Mouse (Mus musculus) embryo, embryonic 11.5 days (tissue): Measurements from ENCODE around the gene Ddx24.
"Not testable (repeated sequence)": the region's sequence is repeated elsewhere in the genome, so short reads cannot be mapped to it uniquely, and the experiment has no call there.

ENCODE experiments used
- DNase-seq: peaks from one replicate; pipeline ENCODE4 v3.0.0-alpha.2; 2012; ENCODE audit warnings: low read depth, low spot score

The Ddx24 gene

GRCm38 (mm10) chr12:103425729-103426470 is at the start of gene Ddx24:
Ddx24 (minus strand) TSS chr12:103425830.
- peak; percentile 92 for DNase-seq

GRCm38 (mm10) chr12:103474481-103474880 is 48.9 kb upstream of the Ddx24 start:
- DNase-seq = no peak

- no peak for DNase-seq
These were observed 31.5 kb upstream of the Ddx24 start, which contains the start of gene Ifi27l2b for GRCm38 (mm10) chr12:103457140-103457539. Ifi27l2b (minus strand) TSS chr12:103457223.

DNA sequence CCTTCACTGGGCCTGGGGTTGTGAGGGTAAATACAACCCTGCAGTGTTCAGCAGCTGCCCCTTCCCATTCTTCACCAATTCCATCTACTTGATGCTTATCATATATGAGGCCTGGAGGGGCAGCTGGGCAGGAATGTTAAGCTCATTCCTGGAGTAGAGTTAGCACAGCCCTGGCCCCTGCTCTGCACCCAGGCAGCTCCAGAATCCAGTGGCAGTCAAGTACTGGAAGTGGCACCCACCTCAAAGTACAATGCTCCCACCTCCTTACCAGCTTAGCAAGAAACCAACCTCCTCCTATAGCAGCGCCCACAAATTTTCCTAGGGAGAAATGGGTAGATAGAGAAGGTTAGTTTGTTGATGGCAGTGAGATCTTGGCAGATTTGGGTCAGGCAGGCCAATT is 31.1 kb upstream of the Ddx24 start:
- DNase-seq = not testable (repeated sequence)

DNA sequence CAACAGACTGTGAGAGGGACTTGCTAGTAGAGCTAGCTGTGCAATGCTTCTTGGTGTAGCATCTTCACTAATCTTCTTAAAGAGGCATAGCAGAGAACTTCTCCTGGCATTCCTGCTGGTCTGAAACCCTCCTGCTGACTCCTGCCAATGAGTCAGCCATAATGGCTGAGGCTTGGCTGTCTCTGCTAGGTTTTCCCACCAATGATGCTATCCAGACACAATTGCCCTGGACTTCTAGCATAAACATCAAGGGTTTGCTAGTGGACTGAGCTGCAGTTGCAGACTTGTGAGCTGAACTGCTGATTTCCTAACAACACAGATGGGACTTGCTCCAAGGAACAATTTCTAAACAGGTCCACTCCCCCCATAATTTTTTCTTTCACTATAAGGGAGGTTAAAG is 27.7 kb upstream of the Ddx24 start:
- no peak for DNase-seq

- no peak for DNase-seq
These were observed 19.4 kb upstream of the Ddx24 start for GRCm38 (mm10) chr12:103445060-103445459.

DNA sequence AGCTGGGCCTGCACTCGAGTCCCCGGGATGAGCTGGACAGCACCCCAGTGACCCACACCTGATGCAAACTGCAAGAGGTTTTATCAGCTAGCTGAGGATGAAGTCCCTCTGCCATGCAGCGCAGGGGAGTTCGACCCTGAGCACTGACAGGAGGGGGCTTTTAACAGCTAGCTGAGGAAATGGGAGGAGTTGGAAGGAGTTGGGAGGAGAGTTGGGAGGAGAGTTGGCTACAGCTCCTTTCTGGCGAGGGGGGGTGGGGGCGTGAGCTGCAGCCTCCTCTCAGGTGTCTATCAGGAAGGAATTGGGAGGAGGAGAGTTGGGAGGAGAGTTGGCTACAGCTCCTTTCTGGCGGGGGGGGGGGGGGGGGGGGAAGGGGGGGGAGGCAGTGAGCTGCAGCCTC is 18.6 kb upstream of the Ddx24 start:
- DNase-seq = not testable (repeated sequence)

GRCm38 (mm10) chr12:103443524-103443923 is 17.9 kb upstream of the Ddx24 start, which contains the start of gene Ifi27l2a:
Ifi27l2a (minus strand) TSS chr12:103443680.
- DNase-seq = no peak

GRCm38 (mm10) chr12:103437601-103438000 is 12.0 kb upstream of the Ddx24 start:
- no peak for DNase-seq

GRCm38 (mm10) chr12:103434861-103435260 is 9.2 kb upstream of the Ddx24 start:
- no peak for DNase-seq

DNA sequence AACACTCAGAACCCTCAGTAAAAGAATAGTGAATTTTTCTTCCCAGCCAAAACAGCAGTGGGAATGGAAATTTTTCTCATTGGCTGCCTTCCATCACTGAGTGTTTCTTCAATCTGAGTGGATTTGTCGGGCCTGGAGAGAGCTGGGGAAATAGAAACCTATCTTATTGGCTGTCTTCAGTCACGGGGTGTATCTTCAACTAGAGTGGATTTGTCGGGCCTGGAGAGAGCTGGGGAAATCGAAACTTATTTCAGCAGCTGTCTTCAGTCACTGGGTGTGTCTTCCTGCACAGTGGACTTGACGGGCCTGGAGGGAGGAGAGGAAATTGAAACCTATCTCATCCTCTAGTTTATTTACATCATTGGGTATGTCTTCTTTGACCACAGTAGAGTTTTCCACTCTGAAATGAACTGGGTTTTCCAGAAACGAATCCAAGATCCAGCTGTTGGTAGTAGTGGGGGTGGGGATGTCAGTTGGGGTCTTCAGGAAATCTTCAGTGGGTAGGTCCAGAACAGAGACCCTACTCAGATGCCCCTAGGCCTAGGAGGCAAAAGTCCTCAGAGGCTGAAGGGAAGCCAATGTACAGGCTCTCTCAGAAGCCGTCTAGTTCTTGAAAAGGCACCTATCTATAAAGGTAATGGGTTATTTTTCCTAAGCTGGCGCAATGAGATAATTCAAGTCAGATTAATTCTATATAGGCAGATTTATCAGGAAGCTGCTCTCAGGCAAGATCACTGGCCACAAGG is 8.5 kb upstream of the Ddx24 start, which contains the start of gene Ifi27:
TSS of gene Ifi27 (plus strand) at position 226 of the 746 bp plus-strand sequence.
- no peak for DNase-seq

GRCm38 (mm10) chr12:103433430-103433829 is 7.8 kb upstream of the Ddx24 start:
- DNase-seq = no peak

- DNase-seq = no peak
These were observed 1.1 kb upstream of the Ddx24 start for GRCm38 (mm10) chr12:103426710-103427109.

GRCm38 (mm10) chr12:103425016-103425728 is 458 bp downstream of the Ddx24 start:
- DNase-seq = no peak

- DNase-seq = no peak
These were observed 17.5 kb downstream of the Ddx24 start for GRCm38 (mm10) chr12:103408144-103408543.

DNA sequence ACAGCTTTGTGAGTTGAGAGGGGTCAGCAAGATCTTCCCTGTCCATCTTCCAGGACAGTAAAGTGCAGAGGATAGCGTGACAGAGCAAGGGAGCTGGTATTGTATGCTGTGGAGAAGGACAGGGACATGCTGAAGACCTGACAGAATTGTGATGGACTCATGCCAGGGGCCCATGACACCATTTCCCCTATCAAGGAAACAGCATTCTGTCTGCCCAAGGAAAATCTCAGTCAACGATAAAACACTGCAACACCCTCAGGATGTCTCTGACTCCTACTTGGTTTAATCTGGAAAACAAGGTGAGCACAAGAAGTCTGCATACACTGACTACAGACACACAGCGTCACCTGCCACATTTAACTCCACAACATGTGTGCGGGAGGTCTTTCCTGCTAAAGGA is 17.9 kb downstream of the Ddx24 start, which contains the start of gene 9330161L09Rik:
TSS of gene 9330161L09Rik (minus strand) at position 101 of the 400 bp plus-strand sequence.
- DNase-seq = no peak

DNA sequence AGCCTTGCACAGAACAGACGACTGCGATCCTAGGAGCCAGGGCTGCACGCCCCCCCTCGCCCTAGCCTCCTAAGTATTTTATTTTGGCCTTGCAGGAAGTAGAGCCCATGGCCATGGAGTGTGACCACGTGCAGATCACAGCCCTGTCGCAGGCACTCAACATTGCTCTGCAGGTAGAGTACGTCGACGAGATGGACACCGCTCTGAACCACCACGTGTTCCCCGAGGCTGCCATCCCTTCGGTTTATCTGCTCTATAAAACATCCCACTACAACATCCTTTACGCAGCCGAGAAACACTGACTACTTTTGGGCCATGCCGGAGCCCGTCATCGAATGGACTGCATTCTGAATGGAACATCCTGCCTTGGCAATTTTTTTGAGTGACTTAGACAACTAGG is 21.5 kb downstream of the Ddx24 start:
- DNase-seq = no peak

- no peak for DNase-seq
These were observed 28.9 kb downstream of the Ddx24 start for GRCm38 (mm10) chr12:103396751-103397150.

GRCm38 (mm10) chr12:103395486-103396275 is 29.9 kb downstream of the Ddx24 start:
- DNase-seq = no peak

DNA sequence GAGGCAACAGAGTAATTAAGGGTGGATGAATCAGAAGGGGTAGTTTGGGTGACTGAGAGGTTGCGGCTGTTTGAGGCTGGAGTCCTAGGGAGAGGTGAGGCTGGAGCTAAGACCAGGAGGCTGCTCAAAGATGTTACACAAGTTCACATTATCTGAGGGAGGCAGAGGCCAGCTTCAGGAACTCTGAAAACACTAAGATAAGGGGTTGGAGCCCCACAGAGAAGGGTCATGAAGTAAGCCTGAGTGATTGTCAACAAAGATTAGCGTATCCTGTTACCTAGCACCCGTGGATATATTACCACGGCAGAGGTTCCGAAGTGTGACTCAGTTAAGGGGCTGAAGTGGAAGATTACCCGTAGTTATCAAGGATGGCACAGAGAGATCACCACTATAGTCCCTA is 32.1 kb downstream of the Ddx24 start:
- peak; percentile 9 for DNase-seq

GRCm38 (mm10) chr12:103391098-103391497 is 34.5 kb downstream of the Ddx24 start:
- DNase-seq = no peak
